Mouse (Mus musculus): ENCODE measurements around the gene Hoxc9.
A peak's percentile ranks its signal among the peaks of the same experiment; 100 is the strongest.

The Hoxc9 gene

DNA sequence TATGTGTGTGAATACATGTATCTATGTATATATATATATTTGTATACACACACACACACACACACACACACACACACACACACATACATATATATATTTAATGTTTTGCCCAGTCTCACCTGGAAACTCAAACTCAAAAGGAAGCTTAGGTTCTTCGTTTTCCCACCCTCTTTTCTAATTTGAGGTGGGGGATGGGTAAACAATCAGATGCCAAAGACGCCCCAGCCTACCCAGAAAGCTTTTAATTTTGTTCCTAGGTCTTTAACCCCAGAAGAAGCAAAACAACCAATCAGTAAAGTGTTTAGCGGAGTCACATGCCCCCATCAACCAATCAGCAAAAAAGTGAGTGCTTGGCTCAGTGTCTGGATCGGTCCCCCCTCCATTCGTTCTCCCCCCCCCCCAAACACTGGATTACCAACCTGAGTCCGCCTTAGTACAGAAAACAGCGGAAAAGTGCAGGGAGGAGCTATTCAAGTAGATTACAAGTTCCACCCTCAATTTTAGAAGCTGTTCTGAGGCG lies 44.7 kb downstream of the Hoxc9 start:
- no peak for DNase-seq (ENCODE audit: low read depth, low spot score)

GRCm38 (mm10) chr15:103021544-103021943 lies 45.3 kb downstream of the Hoxc9 start:
- DNase-seq (ENCODE audit: low read depth, low spot score) = no peak

- DNase-seq (ENCODE audit: low read depth, low spot score) = no peak
Measured at GRCm38 (mm10) chr15:103024131-103024530, 47.9 kb downstream of the Hoxc9 start.

GRCm38 (mm10) chr15:103027266-103028235 lies 51.3 kb downstream of the Hoxc9 start:
- DNase-seq (ENCODE audit: low read depth, low spot score) = peak; percentile 48

- DNase-seq (ENCODE audit: low read depth, low spot score) = no peak
Measured at GRCm38 (mm10) chr15:103028916-103029512, 52.8 kb downstream of the Hoxc9 start.

- DNase-seq (ENCODE audit: low read depth, low spot score) = no peak
Measured at GRCm38 (mm10) chr15:103030142-103030541, 53.9 kb downstream of the Hoxc9 start.

DNA sequence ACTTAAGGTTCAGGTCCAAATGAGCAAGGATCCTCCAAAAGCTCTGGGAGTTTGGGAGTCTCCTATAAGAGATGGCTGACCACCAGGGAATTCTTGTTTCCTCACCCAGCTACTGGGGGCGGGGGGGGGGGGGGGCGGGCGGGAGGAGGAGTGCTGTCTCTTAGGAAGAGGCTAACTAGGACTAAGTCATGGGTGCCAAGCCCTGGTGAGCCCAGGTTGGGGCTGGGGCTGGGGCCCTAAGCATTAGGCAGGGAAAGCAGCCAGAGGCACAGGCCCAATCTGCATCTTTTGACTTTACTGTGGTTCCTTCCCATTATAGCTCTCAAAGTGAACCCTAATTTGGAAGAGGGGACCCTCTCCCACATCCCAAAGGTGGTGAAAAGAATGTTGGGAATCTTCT lies 55.9 kb downstream of the Hoxc9 start:
- DNase-seq (ENCODE audit: low read depth, low spot score) = no peak

GRCm38 (mm10) chr15:103032646-103033575 lies 56.7 kb downstream of the Hoxc9 start:
- DNase-seq (ENCODE audit: low read depth, low spot score) = no peak

- DNase-seq (ENCODE audit: low read depth, low spot score) = peak; percentile 59
Measured at GRCm38 (mm10) chr15:103034043-103034806, 58.0 kb downstream of the Hoxc9 start.
